Mouse (Mus musculus) stomach, embryonic 16.5 days (tissue): ENCODE results near the gene Fam102b. TPM values are rescaled to one million over a fixed set of nuclear protein-coding genes. Genes with fewer than 3 reads are reported as not detected.

ENCODE experiments used
- ATAC-seq: fragments of 200-750 bp; cut with Nextera tagmentation; 2 replicates; pipeline ENCODE4 v1.8.0; 2017; ENCODE audit warnings: moderate number of reproducible peaks, moderate TSS enrichment; ENCODE audit not compliant: insufficient read depth, low FRiP score
- H3K27ac ChIP-seq: fragments of 300-500 bp; sonication (generic); 2 replicates; pipeline ENCODE4 v1.5.1; 2014; ENCODE audit warnings: low read length
- H3K27me3 ChIP-seq: fragments of 300-500 bp; sonication (generic); 2 replicates; pipeline ENCODE4 v1.6.1; 2014; ENCODE audit warnings: low read length, control low read depth, mixed read lengths; ENCODE audit not compliant: control insufficient read depth, insufficient read depth
- H3K36me3 ChIP-seq: fragments of 300-500 bp; sonication (generic); 2 replicates; pipeline ENCODE4 v1.6.1; 2014; ENCODE audit warnings: low read length; ENCODE audit not compliant: control insufficient read depth, insufficient read depth
- H3K4me1 ChIP-seq: fragments of 300-500 bp; sonication (generic); 2 replicates; pipeline ENCODE4 v1.6.1; 2014; ENCODE audit warnings: low read length, control low read depth, mixed read lengths; ENCODE audit not compliant: control insufficient read depth, insufficient read depth
- H3K4me2 ChIP-seq: fragments of 300-500 bp; sonication (generic); 2 replicates; pipeline ENCODE4 v1.6.1; 2014; ENCODE audit warnings: low read depth, low read length, mixed read lengths
- H3K4me3 ChIP-seq: fragments of 300-500 bp; sonication (generic); replicated peaks from 2 replicates; pipeline ENCODE4 v1.5.1; 2014; ENCODE audit warnings: mild to moderate bottlenecking, low read length
- H3K9ac ChIP-seq: fragments of 300-500 bp; sonication (generic); 2 replicates; pipeline ENCODE4 v1.6.1; 2014; ENCODE audit warnings: low read length
- H3K9me3 ChIP-seq: fragments of 300-500 bp; sonication (generic); replicated peaks from 2 replicates; pipeline ENCODE4 v1.6.1; 2016; ENCODE audit warnings: low read length, control low read depth; ENCODE audit not compliant: control insufficient read depth
- WGBS: fragments of 180-500 bp; shearing (Covaris S2); extraction: QIAGEN DNeasy Blood & Tissue Kit; methylation state at CpG from one replicate; pipeline ENCODE4 v1.1.7; 2014; 5-methylcytosine and 5-hydroxymethylcytosine counted together
- polyA plus RNA-seq: library from polyadenylated mRNA; unstranded; fragments of >200 nt; fragmentation: Nextera tagmentation; extraction: Ambion mirVana; gene quantifications from 2 replicates; pipeline ENCODE4 v1.2.1, GENCODE M21; 2015

The Fam102b gene
- polyA plus RNA-seq, 1 experiment from 2014 or later = 8.8 TPM

GRCm38 (mm10) chr3:108957976-108958375, 69.4 kb downstream of the Fam102b start:
- Histone ChIP-seq H3K36me3 (no peaks in the 10 kb centered on the region), H3K4me2 (no peak overlapping the region), H3K4me3 (no peak overlapping the region), H3K27ac (no peak overlapping the region), H3K9ac (no peak overlapping the region), H3K4me1 (peaks cover 14% of the 10 kb centered on the region), H3K9me3 (no peaks in the 10 kb centered on the region), H3K27me3 (no peaks in the 10 kb centered on the region)
- no peak for ATAC-seq

GRCm38 (mm10) chr3:108940996-108941395, 86.4 kb downstream of the Fam102b start:
- Histone ChIP-seq H3K9ac (no peak overlapping the region), H3K4me2 (no peak overlapping the region), H3K27ac (no peak overlapping the region), H3K9me3 (no peaks in the 10 kb centered on the region), H3K36me3 (no peaks in the 10 kb centered on the region), H3K4me3 (no peak overlapping the region), H3K27me3 (no peaks in the 10 kb centered on the region), H3K4me1 (no peaks in the 10 kb centered on the region)
- no peak for ATAC-seq
- WGBS = 85% methylated on average over 10 of the region's 10 CpGs

- peak within 1 kb of the TSS; percentile 62 for H3K9ac ChIP-seq
- no peaks in the 10 kb centered on the region for H3K27me3 ChIP-seq
- peak within 1 kb of the TSS; percentile 62 for H3K4me2 ChIP-seq
- H3K36me3 ChIP-seq = no peaks in the 10 kb centered on the region
- peak within 1 kb of the TSS; percentile 40 for H3K4me3 ChIP-seq
- no peaks in the 10 kb centered on the region for H3K9me3 ChIP-seq
- ATAC-seq = peak; percentile 64
- 40% methylated on average over 54 of the region's 59 CpGs for WGBS
- H3K4me1 ChIP-seq = no peaks in the 10 kb centered on the region
- no peak within 1 kb of the TSS for H3K27ac ChIP-seq
These were observed 87.3 kb downstream of the Fam102b start, which contains the start of gene Gm9857 for GRCm38 (mm10) chr3:108940001-108940633. Gene Gm9857, minus strand, starts transcription at chr3:108940445.

- 78% methylated on average over 5 of the region's 5 CpGs for WGBS
- H3K36me3 ChIP-seq = no peaks in the 10 kb centered on the region
- H3K4me1 ChIP-seq = no peaks in the 10 kb centered on the region
- H3K4me3 ChIP-seq = peak within 1 kb of the TSS; percentile 40
- H3K27ac ChIP-seq = no peak within 1 kb of the TSS
- peak within 1 kb of the TSS; percentile 62 for H3K9ac ChIP-seq
- H3K27me3 ChIP-seq = no peaks in the 10 kb centered on the region
- H3K4me2 ChIP-seq = peak within 1 kb of the TSS; percentile 62
- no peaks in the 10 kb centered on the region for H3K9me3 ChIP-seq
- ATAC-seq = no peak
These were observed 87.8 kb downstream of the Fam102b start, which contains the start of gene Henmt1 for GRCm38 (mm10) chr3:108939573-108939972. Gene Henmt1, plus strand, starts transcription at chr3:108939873.

- H3K4me3 ChIP-seq = no peak overlapping the region
- H3K27me3 ChIP-seq = no peaks in the 10 kb centered on the region
- H3K9ac ChIP-seq = no peak overlapping the region
- WGBS = 88% methylated on average over 5 of the region's 5 CpGs
- H3K36me3 ChIP-seq = no peaks in the 10 kb centered on the region
- no peak for ATAC-seq
- no peak overlapping the region for H3K4me2 ChIP-seq
- H3K4me1 ChIP-seq = no peaks in the 10 kb centered on the region
- no peaks in the 10 kb centered on the region for H3K9me3 ChIP-seq
- H3K27ac ChIP-seq = no peak overlapping the region
These were observed 88.7 kb downstream of the Fam102b start for GRCm38 (mm10) chr3:108938691-108939090.

GRCm38 (mm10) chr3:108933557-108933956, 93.8 kb downstream of the Fam102b start:
- Histone ChIP-seq H3K9me3 (peaks cover 3% of the 10 kb centered on the region; the same call in 1 of the 2 replicates), H3K36me3 (no peaks in the 10 kb centered on the region), H3K4me3 (no peak overlapping the region), H3K9ac (no peak overlapping the region), H3K4me2 (no peak overlapping the region), H3K27me3 (no peaks in the 10 kb centered on the region), H3K27ac (no peak overlapping the region), H3K4me1 (no peaks in the 10 kb centered on the region)
- 91% methylated on average over 6 of the region's 6 CpGs for WGBS
- ATAC-seq = no peak

- ATAC-seq = no peak
- no peak overlapping the region for H3K4me3 ChIP-seq
- no peak overlapping the region for H3K4me2 ChIP-seq
- H3K27me3 ChIP-seq = no peaks in the 10 kb centered on the region
- H3K27ac ChIP-seq = no peak overlapping the region
- 83% methylated on average over 1 of the region's 1 CpGs for WGBS
- H3K9ac ChIP-seq = no peak overlapping the region
- H3K9me3 ChIP-seq = peaks cover 3% of the 10 kb centered on the region; the same call in 1 of the 2 replicates
- no peaks in the 10 kb centered on the region for H3K36me3 ChIP-seq
- no peaks in the 10 kb centered on the region for H3K4me1 ChIP-seq
These were observed 101.1 kb downstream of the Fam102b start for GRCm38 (mm10) chr3:108926308-108926707.

GRCm38 (mm10) chr3:108925677-108926076, 101.7 kb downstream of the Fam102b start:
- ATAC-seq = no peak
- Histone ChIP-seq H3K27me3 (no peaks in the 10 kb centered on the region), H3K27ac (no peak overlapping the region), H3K4me2 (no peak overlapping the region), H3K4me3 (no peak overlapping the region), H3K4me1 (no peaks in the 10 kb centered on the region), H3K9me3 (peaks cover 3% of the 10 kb centered on the region; the same call in 1 of the 2 replicates), H3K9ac (no peak overlapping the region), H3K36me3 (no peaks in the 10 kb centered on the region)
- 83% methylated on average over 4 of the region's 4 CpGs for WGBS

GRCm38 (mm10) chr3:108921822-108922221, 105.6 kb downstream of the Fam102b start:
- no peak for ATAC-seq
- 89% methylated on average over 1 of the region's 1 CpGs for WGBS
- H3K4me2 ChIP-seq = no peak overlapping the region

More at GRCm38 (mm10) chr3:108921822-108922221, 105.6 kb downstream of the Fam102b start:
- H3K4me1 ChIP-seq = no peaks in the 10 kb centered on the region
- no peak overlapping the region for H3K27ac ChIP-seq
- H3K9ac ChIP-seq = no peak overlapping the region
- H3K9me3 ChIP-seq = no peaks in the 10 kb centered on the region
- no peaks in the 10 kb centered on the region for H3K27me3 ChIP-seq
- no peak overlapping the region for H3K4me3 ChIP-seq
- no peaks in the 10 kb centered on the region for H3K36me3 ChIP-seq
